Mouse (Mus musculus) heart, postnatal 0 days (tissue): ENCODE results near the gene Rnf8.

Experiments
- CTCF ChIP-seq: IDR thresholded peaks from 2 replicates; pipeline ENCODE4 v1.5.1; 2016; ENCODE audit warnings: antibody characterized with exemption, control low read depth, low read depth
- EP300 ChIP-seq: IDR thresholded peaks from 2 replicates; pipeline ENCODE4 v1.6.1; 2016; ENCODE audit warnings: antibody characterized with exemption, low read depth

DNA sequence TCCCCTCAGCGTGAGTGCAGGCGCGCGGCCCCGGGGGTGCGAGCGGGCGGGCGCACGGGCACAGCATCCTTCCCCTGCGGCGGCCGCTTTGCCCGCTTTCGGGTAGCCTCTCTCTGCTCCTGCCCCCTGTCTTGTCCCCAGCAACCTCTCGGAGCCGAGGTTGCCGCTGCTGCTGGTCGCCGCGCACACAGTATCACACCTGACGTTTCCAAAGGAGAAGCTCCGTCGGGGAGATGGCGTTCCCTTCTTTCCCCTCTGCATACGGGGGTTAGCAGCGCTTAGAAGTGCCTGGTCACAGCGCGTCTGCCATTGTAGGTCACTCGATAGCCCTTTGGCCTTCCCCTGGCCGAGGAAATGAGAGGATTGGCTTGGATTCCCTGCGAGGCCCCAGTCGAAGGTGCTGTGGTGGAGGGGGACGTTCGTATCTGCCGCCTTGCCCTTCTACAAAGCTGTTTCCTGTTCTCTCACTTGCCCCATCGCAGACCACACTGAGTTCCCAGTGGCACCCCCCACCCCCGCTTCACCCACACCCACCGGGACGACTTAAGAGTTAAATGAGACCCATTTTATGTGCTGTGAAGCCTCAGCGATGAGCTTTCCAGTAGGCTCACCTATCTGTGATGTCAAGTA lies 46.3 kb downstream of the Rnf8 start:
- TF ChIP-seq CTCF (no peak), EP300 (no peak; the same call in 1 of the 2 replicates)
